Mouse (Mus musculus) inflammation-experienced regulatory T-cells, adult 6 months (primary cell): Measurements from ENCODE around the gene Fktn. TPM values are rescaled to one million over a fixed set of nuclear protein-coding genes. Genes with fewer than 3 reads are reported as not detected.
"Not testable (repeated sequence)": the region's sequence is repeated elsewhere in the genome, so short reads cannot be mapped to it uniquely, and the experiment has no call there.

Experiments
- ATAC-seq: one replicate; pipeline ENCODE4 v1.8.0; 2017
- polyA plus RNA-seq, 3 experiments: library from polyadenylated mRNA; unstranded; fragments of 100-300 nt; shearing (Covaris generic); gene quantifications; one replicate each; pipeline ENCODE4 v1.2.1; 2017

Gene Fktn
- 1 to 10 TPM; 2.3 to 5.0 (median 4.7) TPM for polyA plus RNA-seq

- peak; percentile 51 for ATAC-seq
Observed at GRCm38 (mm10) chr4:53713704-53714050, at the start of gene Fktn. TSS of gene Fktn (plus strand) at chr4:53713998.

- ATAC-seq: no peak
Observed at GRCm38 (mm10) chr4:53682092-53682491, 31.7 kb upstream of the Fktn start.

- no peak for ATAC-seq
Observed at GRCm38 (mm10) chr4:53688965-53689364, 24.8 kb upstream of the Fktn start.

GRCm38 (mm10) chr4:53691418-53691817 is 22.4 kb upstream of the Fktn start:
- no peak for ATAC-seq

GRCm38 (mm10) chr4:53709166-53709565 is 4.6 kb upstream of the Fktn start:
- not testable (repeated sequence) for ATAC-seq

- no peak for ATAC-seq
Observed at GRCm38 (mm10) chr4:53710021-53710420, 3.8 kb upstream of the Fktn start.

DNA sequence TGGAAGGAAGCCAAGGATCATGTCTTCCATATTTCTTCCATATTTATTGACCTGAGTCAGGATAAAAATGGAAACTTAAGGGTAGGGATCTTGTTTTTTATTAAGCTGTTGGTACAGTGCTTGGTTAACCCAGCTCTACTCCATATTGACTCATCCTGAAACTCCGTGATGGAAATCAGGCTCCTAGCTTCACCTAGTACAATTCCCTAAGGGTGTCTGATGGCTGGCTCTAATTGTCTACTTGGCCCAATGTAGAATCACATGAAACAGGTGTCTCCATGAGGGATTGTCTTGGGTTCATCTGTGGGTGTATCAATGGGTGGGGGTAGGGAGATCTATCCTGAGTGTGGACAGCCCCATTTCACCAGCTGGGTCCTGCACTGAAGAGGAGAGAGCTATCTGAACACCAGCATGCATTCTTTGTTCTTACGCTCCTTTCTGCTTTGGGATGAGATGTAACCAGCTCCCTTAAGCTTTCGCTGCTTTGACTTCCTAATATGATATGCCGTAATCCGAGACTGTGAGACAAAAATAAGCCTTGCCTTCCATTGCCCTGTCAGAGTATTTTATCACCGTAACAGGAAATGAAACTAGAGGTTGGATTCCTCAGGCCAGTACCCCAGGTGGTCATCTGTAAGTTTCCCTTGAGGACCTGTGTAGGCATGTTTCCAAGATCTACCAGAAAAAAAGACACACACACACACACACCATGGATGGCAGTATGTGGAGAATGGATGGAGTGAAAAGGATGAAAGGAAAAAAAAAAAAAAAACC is 3.1 kb upstream of the Fktn start:
- ATAC-seq: no peak

- peak; percentile 86 for ATAC-seq
Observed at GRCm38 (mm10) chr4:53714051-53714814, 435 bp downstream of the Fktn start.

DNA sequence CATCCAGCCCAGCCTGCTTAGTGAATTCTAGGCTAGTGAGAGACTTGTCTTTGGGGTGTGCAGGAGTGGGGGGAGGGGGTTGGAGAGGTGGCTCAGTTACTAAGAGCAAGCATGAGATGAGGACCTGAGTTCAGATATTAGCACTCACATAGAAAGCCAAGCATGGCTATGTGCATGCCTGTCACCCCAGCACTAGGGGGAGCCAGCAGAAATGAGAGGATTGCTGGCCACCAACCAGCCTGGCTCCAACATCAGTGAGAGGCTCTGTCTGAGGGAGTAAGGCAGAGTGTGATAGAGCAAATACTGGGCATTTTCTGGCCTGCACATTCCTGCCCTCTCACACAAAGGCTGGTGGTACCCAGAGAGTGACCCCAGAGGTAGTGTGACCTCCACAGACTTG is 2.2 kb downstream of the Fktn start:
- ATAC-seq: no peak

DNA sequence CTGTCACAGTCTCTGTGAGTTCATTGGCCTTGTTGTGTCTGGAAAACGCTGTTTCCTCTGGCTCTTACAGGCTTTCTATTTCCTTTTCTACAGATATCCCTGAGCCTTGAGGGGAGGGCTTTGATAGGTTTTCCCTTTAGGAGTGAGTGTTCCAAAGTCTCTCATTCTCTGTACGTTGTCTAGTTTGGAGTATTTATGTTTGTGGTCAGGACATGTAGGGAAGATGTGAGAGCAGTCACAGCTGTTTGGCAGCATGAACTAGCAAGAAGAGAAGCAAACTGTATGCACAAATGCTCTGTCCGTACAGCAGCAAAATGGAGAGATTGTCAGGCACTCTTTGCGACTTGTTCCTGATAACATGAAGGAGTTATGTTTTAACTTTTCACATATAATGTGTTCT is 3.7 kb downstream of the Fktn start:
- ATAC-seq: no peak

DNA sequence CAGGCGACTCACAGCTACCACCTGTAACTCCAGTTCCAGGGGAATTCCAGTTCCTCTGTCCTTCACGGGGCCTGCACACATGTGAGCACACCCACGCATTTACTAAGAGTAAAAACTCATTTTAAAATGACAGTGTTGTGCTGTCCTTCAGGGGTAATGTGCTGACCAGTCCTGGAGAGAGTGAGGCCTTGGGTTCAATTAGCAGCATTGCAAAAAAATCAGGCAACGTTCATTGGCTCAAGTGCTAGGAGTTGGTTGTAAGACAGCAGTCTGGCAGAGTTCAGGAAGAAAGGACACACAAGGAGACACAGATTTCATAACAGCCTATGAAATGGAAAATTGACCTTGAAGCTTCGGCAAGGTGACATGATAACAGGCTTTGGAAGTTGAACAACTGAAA is 4.5 kb downstream of the Fktn start:
- ATAC-seq: no peak

DNA sequence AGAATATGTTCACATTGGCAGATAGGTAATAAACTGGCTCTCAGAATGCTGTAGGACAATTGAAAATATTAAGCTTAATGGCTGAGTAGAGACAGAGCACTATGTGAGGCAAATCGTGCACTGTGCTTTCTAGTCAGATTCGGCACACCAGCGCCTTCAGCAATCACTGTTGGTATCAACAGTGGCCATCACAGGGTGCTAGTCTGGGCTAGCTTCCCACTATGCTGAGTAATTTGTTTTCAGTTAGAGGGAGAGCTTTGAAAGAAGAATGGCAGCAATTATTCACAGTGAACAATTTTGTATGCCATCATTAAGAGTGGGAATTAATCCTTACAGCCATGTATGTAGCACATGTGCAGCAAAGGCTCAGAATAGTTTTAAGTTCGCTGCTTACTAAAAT is 8.7 kb downstream of the Fktn start:
- ATAC-seq: no peak

GRCm38 (mm10) chr4:53726100-53726499 is 12.3 kb downstream of the Fktn start:
- ATAC-seq: not testable (repeated sequence)

DNA sequence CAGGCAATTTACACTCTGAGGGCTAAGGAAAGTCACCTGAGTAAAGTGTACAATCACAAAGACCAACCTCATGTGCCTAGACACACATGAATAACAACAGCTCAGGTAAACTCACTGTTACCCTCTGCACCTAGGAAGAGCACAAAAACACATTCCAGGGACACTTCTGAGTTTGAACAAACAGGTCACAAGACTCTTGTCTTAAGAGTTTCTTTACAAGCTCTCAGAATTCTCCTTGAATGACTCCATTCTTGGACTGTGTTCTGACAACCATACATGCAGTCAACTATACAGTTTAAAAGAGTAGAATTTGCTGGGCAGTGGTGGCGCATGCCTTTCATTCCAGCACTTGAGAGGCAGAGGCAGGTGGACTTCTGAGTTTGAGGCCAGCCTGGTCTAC is 14.3 kb downstream of the Fktn start:
- ATAC-seq: no peak

DNA sequence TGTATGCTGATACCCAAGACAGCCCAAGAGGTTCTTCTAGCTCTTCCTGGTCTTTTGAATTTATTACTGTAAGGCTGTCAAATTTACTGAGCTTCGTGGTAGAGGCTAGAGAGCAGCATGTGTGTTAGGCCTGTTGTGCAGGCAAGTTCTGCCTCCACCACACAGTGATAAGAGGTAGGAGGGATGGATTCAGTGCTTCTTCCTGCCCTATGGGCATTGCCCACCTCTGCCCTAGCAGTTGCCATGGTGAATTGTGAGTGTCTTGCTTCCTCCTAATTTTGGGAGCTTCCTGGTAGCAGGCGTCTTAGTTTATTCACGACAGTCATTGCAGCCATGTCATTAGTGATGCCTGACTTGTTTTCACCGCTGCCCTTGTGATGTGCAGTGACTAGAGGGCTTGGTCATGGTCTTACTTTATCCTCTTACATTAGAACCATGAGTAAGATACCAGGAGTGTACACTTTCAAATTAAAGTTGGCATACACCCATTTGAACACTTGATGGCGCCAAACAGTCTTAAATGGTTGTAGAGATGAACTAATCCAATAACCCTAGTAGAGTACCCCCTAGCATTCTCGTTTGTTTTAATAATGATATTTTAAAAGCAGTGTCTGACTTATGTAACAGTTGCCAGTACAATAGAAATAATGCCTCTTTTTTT is 25.3 kb downstream of the Fktn start:
- ATAC-seq: peak; percentile 75

- ATAC-seq: no peak
Observed at GRCm38 (mm10) chr4:53749831-53750230, 36.0 kb downstream of the Fktn start.

DNA sequence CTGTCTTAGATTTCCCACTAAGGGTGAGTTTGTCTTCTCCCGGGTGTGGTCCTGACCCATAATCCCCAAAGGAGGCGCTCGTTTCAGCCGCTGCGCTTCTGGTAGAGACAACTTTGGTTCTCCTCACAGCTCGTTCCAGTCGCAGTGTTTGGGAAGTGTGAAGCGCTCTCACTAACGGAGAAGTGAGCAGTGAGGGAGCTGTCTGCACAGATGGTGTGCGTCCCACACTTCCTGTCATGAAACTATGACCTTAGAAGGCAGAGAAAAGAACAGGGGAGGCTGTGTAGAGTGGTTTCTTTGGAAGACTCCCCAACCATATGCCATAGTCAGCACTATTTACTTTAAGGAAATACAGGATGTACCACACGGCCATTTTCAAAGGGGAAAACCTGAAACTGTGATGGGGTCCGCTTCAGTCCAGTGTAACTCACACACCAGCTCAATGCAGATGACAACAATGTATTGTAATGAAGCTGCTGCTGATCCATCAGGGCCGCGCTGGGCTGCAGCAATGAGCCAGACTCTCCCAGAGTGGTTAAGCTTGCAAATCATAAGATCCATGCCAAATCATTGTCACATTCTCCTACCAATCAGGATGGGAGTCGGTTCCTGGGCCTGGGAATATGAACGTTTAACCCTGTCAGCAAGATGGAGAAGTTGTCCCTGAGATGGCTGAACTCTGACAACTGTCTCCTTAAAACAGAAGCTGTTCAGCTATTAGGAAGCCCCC is 36.8 kb downstream of the Fktn start:
- ATAC-seq: no peak

GRCm38 (mm10) chr4:53757030-53757429 is 43.2 kb downstream of the Fktn start:
- ATAC-seq: no peak

DNA sequence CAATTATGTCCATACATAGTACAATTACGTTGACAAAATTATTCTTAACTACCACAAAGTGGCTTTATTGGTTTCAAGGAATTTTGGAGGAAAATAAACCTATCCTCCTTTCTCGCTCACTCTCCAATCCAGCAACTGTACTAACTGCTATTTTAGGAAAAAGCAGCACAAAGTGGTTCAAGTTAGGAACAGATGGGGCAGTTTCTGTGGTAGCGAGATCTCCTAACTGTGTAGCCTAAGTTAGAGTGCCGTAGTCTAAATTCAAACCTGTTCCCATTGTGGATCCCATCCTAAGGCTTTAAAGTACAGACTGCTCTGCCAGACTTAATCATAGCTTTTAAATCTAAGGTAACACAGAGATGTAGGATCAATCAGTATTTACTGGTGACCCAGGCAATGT is 45.0 kb downstream of the Fktn start:
- no peak for ATAC-seq

- no peak for ATAC-seq
Observed at GRCm38 (mm10) chr4:53759678-53760077, 45.9 kb downstream of the Fktn start.

DNA sequence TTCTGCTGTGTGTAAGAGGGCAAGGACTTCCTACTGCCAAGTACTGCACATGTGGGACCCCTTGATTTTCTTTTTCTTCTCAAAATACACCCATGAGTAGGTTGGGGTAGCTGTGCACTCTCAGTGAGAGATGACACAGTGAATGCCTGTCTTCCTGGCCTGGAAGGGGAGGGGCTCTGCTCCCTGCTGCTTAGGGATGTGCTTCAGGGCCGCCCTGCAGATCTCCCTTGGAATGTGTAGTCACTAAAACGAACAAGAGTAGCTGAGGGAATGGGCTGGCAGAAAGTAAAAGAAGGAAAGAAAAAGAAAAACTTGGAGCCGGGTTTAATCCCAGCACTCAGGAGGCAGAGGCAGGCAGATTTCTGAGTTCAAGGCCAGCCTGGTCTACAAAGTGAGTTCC is 48.7 kb downstream of the Fktn start:
- ATAC-seq: no peak

- ATAC-seq: no peak
Observed at GRCm38 (mm10) chr4:53770958-53771735, 57.3 kb downstream of the Fktn start.
